Mouse (Mus musculus) limb, embryonic 15.5 days (tissue): ENCODE measurements at regions not wholly inside any gene's neighbourhood (a gene's known extent, or its start where the extent isn't known, plus 50 kb on each side); places are given as distances from the start of the nearest gene placed in this dataset.

Experiments
- ATAC-seq: fragments of 200-750 bp; cut with Nextera tagmentation; 2 replicates; pipeline ENCODE4 v1.8.0; 2017; ENCODE audit warnings: low read depth, moderate TSS enrichment; ENCODE audit not compliant: insufficient number of reproducible peaks, low FRiP score, low TSS enrichment
- H3K27ac ChIP-seq: fragments of 300-500 bp; sonication (generic); 2 replicates; pipeline ENCODE4 v1.5.1; 2015; ENCODE audit warnings: moderate library complexity, mild to moderate bottlenecking, inconsistent platforms
- H3K27me3 ChIP-seq: fragments of 300-500 bp; sonication (generic); 2 replicates; pipeline ENCODE4 v1.6.1; 2015; ENCODE audit warnings: inconsistent platforms
- H3K36me3 ChIP-seq: fragments of 300-500 bp; sonication (generic); 2 replicates; pipeline ENCODE4 v1.6.1; 2015; ENCODE audit warnings: inconsistent platforms
- H3K4me1 ChIP-seq: fragments of 300-500 bp; sonication (generic); 2 replicates; pipeline ENCODE4 v1.6.1; 2015; ENCODE audit warnings: inconsistent platforms
- H3K4me2 ChIP-seq: fragments of 300-500 bp; sonication (generic); 2 replicates; pipeline ENCODE4 v1.6.1; 2015; ENCODE audit warnings: mild to moderate bottlenecking, inconsistent platforms
- H3K4me3 ChIP-seq: fragments of 300-500 bp; sonication (generic); 2 replicates; pipeline ENCODE4 v1.5.1; 2015; ENCODE audit warnings: mild to moderate bottlenecking, inconsistent platforms
- H3K9ac ChIP-seq: fragments of 300-500 bp; sonication (generic); 2 replicates; pipeline ENCODE4 v1.6.1; 2015; ENCODE audit warnings: inconsistent platforms
- H3K9me3 ChIP-seq: fragments of 300-500 bp; sonication (generic); 2 replicates; pipeline ENCODE4 v1.6.1; 2016; ENCODE audit warnings: inconsistent platforms
- WGBS: fragments of 180-500 bp; shearing (Covaris S2); methylation state at CpG from one replicate; pipeline ENCODE4 v1.1.7; 2015; 5-methylcytosine and 5-hydroxymethylcytosine counted together

DNA sequence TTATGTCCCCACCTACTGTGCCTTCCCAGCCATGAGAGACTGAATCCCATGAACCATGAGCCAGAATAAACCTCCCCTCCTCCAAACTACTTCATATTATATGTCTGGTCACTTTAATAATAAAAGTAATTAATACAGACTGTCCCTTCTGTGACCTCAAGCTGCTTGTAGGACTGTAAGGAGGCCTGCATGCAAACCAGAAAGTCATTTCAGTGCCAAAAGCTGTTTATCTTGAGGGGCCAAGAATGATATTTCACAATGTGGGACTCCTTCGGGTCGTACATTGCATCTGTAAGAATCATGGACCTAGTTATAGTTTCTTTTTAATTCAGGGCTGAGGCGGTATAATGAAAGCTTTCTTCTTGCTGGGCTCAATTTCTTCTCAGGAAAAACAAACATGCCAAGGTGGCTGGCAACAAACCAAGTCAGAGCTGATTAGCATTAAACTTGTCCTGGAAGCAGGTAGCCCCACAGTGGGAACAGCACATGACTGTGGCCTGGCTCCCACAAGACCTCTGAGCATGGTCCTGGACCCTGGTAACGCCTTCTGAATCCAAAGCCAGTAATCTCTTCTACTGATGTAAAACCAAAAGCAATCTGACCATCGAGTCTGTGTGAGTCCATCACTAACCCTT lies 162.3 kb upstream of the Hnrnpa3 start:
- Histone ChIP-seq H3K27me3 (no peaks in the 10 kb centered on the region), H3K9ac (no peak overlapping the region), H3K4me3 (no peak overlapping the region), H3K36me3 (no peaks in the 10 kb centered on the region), H3K27ac (no peak overlapping the region), H3K9me3 (no peaks in the 10 kb centered on the region), H3K4me1 (peaks cover 14% of the 10 kb centered on the region), H3K4me2 (no peak overlapping the region)
- 70% methylated on average over 5 of the region's 5 CpGs for WGBS
- no peak for ATAC-seq

- no peak overlapping the region for H3K27ac ChIP-seq
- H3K4me3 ChIP-seq, result no peak overlapping the region
- no peaks in the 10 kb centered on the region for H3K4me1 ChIP-seq
- no peaks in the 10 kb centered on the region for H3K36me3 ChIP-seq
- H3K27me3 ChIP-seq, result no peaks in the 10 kb centered on the region
- 79% methylated on average over 4 of the region's 4 CpGs for WGBS
- H3K9me3 ChIP-seq, result no peaks in the 10 kb centered on the region
- no peak for ATAC-seq
- H3K9ac ChIP-seq, result no peak overlapping the region
- H3K4me2 ChIP-seq, result no peak overlapping the region
These were observed 148.8 kb upstream of the Hnrnpa3 start for GRCm38 (mm10) chr2:75510223-75510622.

DNA sequence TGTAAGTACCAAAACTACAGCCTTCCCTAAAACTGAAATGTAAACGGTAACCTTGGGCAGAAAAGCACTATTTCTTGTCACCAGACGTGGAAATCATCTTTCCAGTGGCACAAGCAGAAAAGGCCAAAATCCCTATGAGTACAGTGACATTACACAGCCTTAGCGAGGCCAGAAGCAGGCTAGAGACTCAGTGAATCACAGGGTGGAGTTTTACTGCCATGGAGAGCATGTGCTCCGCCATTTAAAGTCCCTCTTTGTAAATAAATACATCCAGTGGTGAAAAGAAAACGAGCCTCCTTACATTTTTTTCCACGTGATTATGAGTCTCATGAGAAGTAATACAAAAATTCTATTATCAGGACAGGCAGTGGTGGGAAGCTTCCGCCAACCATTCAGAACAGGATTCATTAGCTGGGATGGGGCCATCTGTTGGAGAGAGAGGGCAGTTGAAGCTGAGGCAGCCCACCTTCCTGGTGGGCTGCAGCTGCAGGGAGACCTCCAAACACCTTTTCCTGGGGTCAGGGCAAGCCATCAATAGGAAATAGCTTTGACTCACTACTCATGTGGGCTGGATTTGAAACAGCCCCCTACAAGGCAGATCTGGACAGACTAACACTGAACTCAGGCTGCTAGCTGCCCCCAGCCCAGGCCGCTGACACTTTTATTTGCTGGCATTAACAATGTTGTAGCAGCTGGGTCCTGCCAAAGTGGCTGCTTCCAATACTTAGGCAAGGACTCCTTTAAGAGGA lies 146.5 kb upstream of the Hnrnpa3 start:
- no peaks in the 10 kb centered on the region for H3K9me3 ChIP-seq
- H3K4me3 ChIP-seq, result no peak overlapping the region
- no peak overlapping the region for H3K27ac ChIP-seq
- no peak for ATAC-seq
- WGBS, result 37% methylated on average over 8 of the region's 8 CpGs
- H3K4me2 ChIP-seq, result no peak overlapping the region
- H3K27me3 ChIP-seq, result 0 out of 2 replicates have a peak, but pooled peaks cover 6% of the 10 kb centered on the region
- peaks cover 2% of the 10 kb centered on the region; the same call in 1 of the 2 replicates for H3K4me1 ChIP-seq
- no peak overlapping the region for H3K9ac ChIP-seq
- no peaks in the 10 kb centered on the region for H3K36me3 ChIP-seq

DNA sequence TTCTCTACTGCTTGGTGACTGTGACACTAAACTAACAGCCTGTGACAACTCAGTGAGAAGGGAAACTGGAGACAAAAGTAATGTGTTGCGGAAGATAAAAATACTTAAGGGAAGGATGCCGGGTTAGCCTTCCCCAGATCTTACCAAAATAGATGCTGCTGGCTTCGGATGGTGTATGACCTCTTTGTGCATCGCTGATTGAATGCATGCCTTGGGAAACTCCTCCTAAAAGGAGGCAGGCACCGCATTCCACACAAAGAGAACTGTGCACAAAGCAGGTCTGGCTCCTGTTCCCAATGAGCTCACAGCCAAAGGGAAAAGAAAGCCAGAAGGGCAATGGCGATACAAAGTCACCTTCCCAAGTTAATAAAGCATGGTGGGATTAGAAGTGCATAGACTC lies 144.9 kb upstream of the Hnrnpa3 start:
- no peaks in the 10 kb centered on the region for H3K36me3 ChIP-seq
- H3K27me3 ChIP-seq, result peaks cover 9% of the 10 kb centered on the region; the same call in 1 of the 2 replicates
- H3K9me3 ChIP-seq, result no peaks in the 10 kb centered on the region
- H3K4me3 ChIP-seq, result no peak overlapping the region
- no peak overlapping the region for H3K9ac ChIP-seq
- no peak overlapping the region for H3K4me2 ChIP-seq
- H3K4me1 ChIP-seq, result peaks cover 2% of the 10 kb centered on the region; the same call in 1 of the 2 replicates
- no peak for ATAC-seq
- H3K27ac ChIP-seq, result no peak overlapping the region
- WGBS, result 42% methylated on average over 6 of the region's 6 CpGs

GRCm38 (mm10) chr2:75516223-75516622 lies 142.8 kb upstream of the Hnrnpa3 start:
- no peaks in the 10 kb centered on the region for H3K9me3 ChIP-seq
- H3K27ac ChIP-seq, result no peak overlapping the region
- H3K27me3 ChIP-seq, result peaks cover 15% of the 10 kb centered on the region; the same call in 1 of the 2 replicates
- ATAC-seq, result no peak
- no peaks in the 10 kb centered on the region for H3K36me3 ChIP-seq
- H3K4me2 ChIP-seq, result no peak overlapping the region
- H3K4me1 ChIP-seq, result peaks cover 2% of the 10 kb centered on the region; the same call in 1 of the 2 replicates
- no peak overlapping the region for H3K9ac ChIP-seq
- 27% methylated on average over 11 of the region's 11 CpGs for WGBS
- H3K4me3 ChIP-seq, result no peak overlapping the region

DNA sequence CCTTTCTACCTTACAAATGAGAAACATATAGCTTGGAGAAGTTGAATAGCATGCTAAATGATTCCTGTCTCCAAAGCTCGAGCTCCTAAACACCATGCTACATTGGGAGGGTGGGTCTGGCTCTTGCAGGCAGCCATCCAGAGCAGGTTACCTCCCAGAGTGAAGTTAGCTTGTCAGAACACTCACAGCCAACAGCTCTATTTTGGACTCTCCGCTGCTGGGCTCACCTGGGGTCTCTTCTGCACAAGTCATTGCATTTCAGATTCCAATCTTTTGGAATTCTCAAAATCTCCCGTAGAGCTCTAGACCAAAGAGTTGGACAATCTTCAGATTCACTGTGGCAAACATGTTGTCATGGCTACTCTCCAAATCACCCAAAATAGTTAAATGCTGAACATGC lies 142.0 kb upstream of the Hnrnpa3 start:
- Histone ChIP-seq H3K9me3 (no peaks in the 10 kb centered on the region), H3K27ac (no peak overlapping the region), H3K27me3 (peaks cover 15% of the 10 kb centered on the region; the same call in 1 of the 2 replicates), H3K4me3 (no peak overlapping the region), H3K9ac (no peak overlapping the region), H3K4me1 (peaks cover 2% of the 10 kb centered on the region; the same call in 1 of the 2 replicates), H3K36me3 (no peaks in the 10 kb centered on the region), H3K4me2 (no peak overlapping the region)
- no peak for ATAC-seq
- 55% methylated on average over 3 of the region's 3 CpGs for WGBS

- H3K36me3 ChIP-seq, result no peaks in the 10 kb centered on the region
- peaks cover 2% of the 10 kb centered on the region; the same call in 1 of the 2 replicates for H3K4me1 ChIP-seq
- WGBS, result 70% methylated on average over 1 of the region's 1 CpGs
- ATAC-seq, result no peak
- no peak overlapping the region for H3K9ac ChIP-seq
- no peaks in the 10 kb centered on the region for H3K9me3 ChIP-seq
- no peak overlapping the region for H3K4me2 ChIP-seq
- no peak overlapping the region for H3K4me3 ChIP-seq
- H3K27me3 ChIP-seq, result peaks cover 15% of the 10 kb centered on the region; the same call in 1 of the 2 replicates
- H3K27ac ChIP-seq, result no peak overlapping the region
These were observed 140.5 kb upstream of the Hnrnpa3 start for GRCm38 (mm10) chr2:75518607-75519006.

DNA sequence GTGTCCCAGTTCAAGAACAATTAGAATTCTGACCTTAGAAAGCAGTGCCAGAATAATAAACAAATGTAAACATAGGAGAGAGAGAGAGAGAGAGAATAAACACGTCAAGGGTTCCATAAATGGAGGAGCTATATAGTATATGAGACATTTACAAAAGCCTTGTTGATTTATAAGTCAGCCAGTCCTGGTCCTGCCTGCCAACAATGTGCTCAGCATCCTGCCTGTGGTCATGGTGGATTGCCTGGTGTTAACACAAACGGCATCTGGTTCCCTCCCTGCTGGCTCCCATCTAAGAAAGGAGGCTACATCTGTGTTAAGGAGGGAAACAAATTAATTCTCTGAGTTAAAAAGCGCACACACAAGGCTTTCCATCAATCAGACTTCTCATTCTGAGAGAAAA lies 133.5 kb upstream of the Hnrnpa3 start:
- Histone ChIP-seq H3K36me3 (no peaks in the 10 kb centered on the region), H3K4me3 (no peak overlapping the region), H3K4me1 (no peaks in the 10 kb centered on the region), H3K27ac (no peak overlapping the region), H3K4me2 (no peak overlapping the region), H3K9me3 (no peaks in the 10 kb centered on the region), H3K9ac (no peak overlapping the region), H3K27me3 (0 out of 2 replicates have a peak, but pooled peaks cover 3% of the 10 kb centered on the region)
- WGBS, result 39% methylated on average over 3 of the region's 3 CpGs
- ATAC-seq, result no peak

GRCm38 (mm10) chr2:75528706-75529105 lies 130.4 kb upstream of the Hnrnpa3 start:
- no peaks in the 10 kb centered on the region for H3K27me3 ChIP-seq
- no peaks in the 10 kb centered on the region for H3K9me3 ChIP-seq
- 76% methylated on average over 2 of the region's 2 CpGs for WGBS
- no peak for ATAC-seq
- H3K27ac ChIP-seq, result no peak overlapping the region
- no peak overlapping the region for H3K4me2 ChIP-seq
- H3K36me3 ChIP-seq, result no peaks in the 10 kb centered on the region
- H3K4me1 ChIP-seq, result no peaks in the 10 kb centered on the region
- H3K4me3 ChIP-seq, result no peak overlapping the region
- no peak overlapping the region for H3K9ac ChIP-seq

DNA sequence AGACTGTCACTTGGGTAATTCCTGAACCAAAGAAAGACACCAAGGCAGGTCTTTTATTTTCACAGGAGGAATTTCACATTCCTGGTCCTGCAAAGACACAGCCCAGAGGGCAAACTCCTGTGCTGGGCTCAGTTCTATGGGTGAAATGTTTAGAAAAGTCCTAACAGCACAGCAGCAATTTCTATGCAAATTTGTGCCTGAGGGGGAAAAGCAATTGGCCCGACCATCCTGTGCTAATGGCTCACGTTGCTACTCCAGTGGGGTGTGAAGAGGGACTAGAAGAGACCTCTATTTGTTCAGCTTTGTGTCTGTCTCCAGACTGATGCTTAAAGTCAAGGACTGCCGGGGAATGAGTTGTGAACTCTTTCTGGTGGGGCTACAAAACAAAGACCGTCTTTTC lies 120.9 kb upstream of the Hnrnpa3 start:
- Histone ChIP-seq H3K4me1 (no peaks in the 10 kb centered on the region), H3K27me3 (peaks cover 4% of the 10 kb centered on the region; the same call in 1 of the 2 replicates), H3K36me3 (no peaks in the 10 kb centered on the region), H3K9me3 (no peaks in the 10 kb centered on the region), H3K4me3 (no peak overlapping the region), H3K27ac (no peak overlapping the region), H3K4me2 (no peak overlapping the region), H3K9ac (no peak overlapping the region)
- no peak for ATAC-seq
- WGBS, result 30% methylated on average over 4 of the region's 4 CpGs

DNA sequence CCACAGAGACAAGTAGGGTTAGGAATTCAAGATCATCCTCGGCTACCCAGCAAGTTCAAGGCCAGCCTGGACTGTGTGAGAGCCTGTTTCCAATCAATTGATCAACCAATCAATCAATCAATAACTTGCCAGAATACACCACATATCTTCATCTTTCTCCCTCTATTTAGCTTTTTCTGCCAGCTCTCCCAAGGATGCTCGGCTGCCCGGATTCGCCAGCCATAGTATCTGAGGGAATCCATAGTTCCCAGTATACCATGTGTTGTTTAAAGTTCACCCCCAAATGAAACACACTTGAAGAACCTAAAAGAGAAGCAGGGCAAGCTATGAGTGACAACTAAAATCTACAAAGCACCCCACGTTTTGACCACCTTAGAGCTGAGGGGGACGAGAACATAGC lies 119.3 kb upstream of the Hnrnpa3 start:
- 92% methylated on average over 6 of the region's 6 CpGs for WGBS

DNA sequence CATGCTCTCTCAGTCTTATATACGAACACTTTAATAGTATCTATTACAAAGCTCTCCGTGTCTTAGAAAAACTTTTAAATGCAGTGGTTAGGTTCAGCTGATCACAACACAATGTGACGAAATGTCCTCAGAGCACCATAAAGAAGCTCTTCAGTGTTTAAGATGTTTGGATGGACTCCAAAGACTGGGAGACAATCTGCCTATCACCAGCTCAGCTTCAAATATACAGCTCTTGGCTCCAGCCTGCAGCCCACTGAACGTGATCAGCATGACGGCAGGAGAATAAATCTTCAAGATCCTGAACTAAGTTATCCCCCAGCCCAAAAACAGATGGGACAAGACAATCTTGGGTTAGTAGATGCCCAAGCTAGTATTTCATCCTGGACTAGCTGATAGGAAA lies 116.7 kb upstream of the Hnrnpa3 start:
- ATAC-seq, result no peak
- Histone ChIP-seq H3K4me2 (no peak overlapping the region), H3K4me3 (no peak overlapping the region), H3K27ac (no peak overlapping the region), H3K4me1 (no peaks in the 10 kb centered on the region), H3K36me3 (no peaks in the 10 kb centered on the region), H3K9me3 (no peaks in the 10 kb centered on the region), H3K27me3 (no peaks in the 10 kb centered on the region), H3K9ac (no peak overlapping the region)
- 65% methylated on average over 5 of the region's 5 CpGs for WGBS

More for the DNA sequence above, 119.3 kb upstream of the Hnrnpa3 start:
- H3K4me1 ChIP-seq, result no peaks in the 10 kb centered on the region
- peaks cover 3% of the 10 kb centered on the region; the same call in 1 of the 2 replicates for H3K27me3 ChIP-seq
- no peak overlapping the region for H3K4me3 ChIP-seq
- no peaks in the 10 kb centered on the region for H3K36me3 ChIP-seq
- H3K9me3 ChIP-seq, result no peaks in the 10 kb centered on the region
- no peak overlapping the region for H3K9ac ChIP-seq
- H3K27ac ChIP-seq, result no peak overlapping the region
- H3K4me2 ChIP-seq, result no peak overlapping the region
- no peak for ATAC-seq
